Mouse (Mus musculus) forebrain, postnatal 0 days (tissue): ENCODE results near the gene Fam71e2. TPM values are rescaled to one million over a fixed set of nuclear protein-coding genes. Genes with fewer than 3 reads are reported as not detected.

Experiments used
- ATAC-seq: fragments of 200-750 bp; cut with Nextera tagmentation; 2 replicates; pipeline ENCODE4 v1.8.0; 2017; ENCODE audit warnings: mild to moderate bottlenecking, moderate library complexity
- DNase-seq: peaks from one replicate; pipeline ENCODE4 v3.0.0-alpha.2; 2015
- H3K27ac ChIP-seq: fragments of 300-500 bp; sonication (generic); 2 replicates; pipeline ENCODE4 v1.5.1; 2014; ENCODE audit warnings: low read depth, mild to moderate bottlenecking, antibody characterized with exemption, low read length, moderate library complexity, mixed read lengths
- H3K27me3 ChIP-seq: fragments of 300-500 bp; sonication (generic); 2 replicates; pipeline ENCODE4 v1.6.1; 2014; ENCODE audit warnings: mild to moderate bottlenecking, low read length, mixed read lengths; ENCODE audit not compliant: insufficient read depth
- H3K36me3 ChIP-seq: fragments of 300-500 bp; sonication (generic); 2 replicates; pipeline ENCODE4 v1.6.1; 2014; ENCODE audit warnings: mild to moderate bottlenecking, moderate library complexity; ENCODE audit not compliant: insufficient read depth
- H3K4me1 ChIP-seq: fragments of 300-500 bp; sonication (generic); 2 replicates; pipeline ENCODE4 v1.6.1; 2014; ENCODE audit warnings: antibody characterized with exemption; ENCODE audit not compliant: insufficient read depth
- H3K4me2 ChIP-seq: fragments of 300-500 bp; sonication (generic); 2 replicates; pipeline ENCODE4 v1.6.1; 2014; ENCODE audit warnings: low read depth, mild to moderate bottlenecking, moderate library complexity
- H3K4me3 ChIP-seq: fragments of 300-500 bp; sonication (generic); 2 replicates; pipeline ENCODE4 v1.5.1; 2014; ENCODE audit warnings: low read depth, low read length, mixed read lengths
- H3K9ac ChIP-seq: fragments of 300-500 bp; sonication (generic); 2 replicates; pipeline ENCODE4 v1.6.1; 2014; ENCODE audit warnings: mild to moderate bottlenecking
- H3K9me3 ChIP-seq: fragments of 300-500 bp; sonication (generic); 2 replicates; pipeline ENCODE4 v1.6.1; 2016; ENCODE audit warnings: low read length
- CTCF ChIP-seq: sonication (generic); IDR thresholded peaks from 2 replicates; pipeline ENCODE4 v1.5.1; 2016; ENCODE audit warnings: antibody characterized with exemption, control low read depth, low read depth
- WGBS: fragments of 180-500 bp; shearing (Covaris S2); extraction: QIAGEN DNeasy Blood & Tissue Kit; methylation state at CpG from one replicate; pipeline ENCODE4 v1.1.7; 2014; 5-methylcytosine and 5-hydroxymethylcytosine counted together
- polyA plus RNA-seq: library from polyadenylated mRNA; unstranded; fragments of >200 nt; fragmentation: Nextera tagmentation; extraction: Ambion mirVana; gene quantifications from 2 replicates; pipeline ENCODE4 v1.2.1, GENCODE M21; 2015
- total RNA-seq: library from RNA; depleted of rRNA; stranded (reverse); fragments of >200 nt; gene quantifications from 2 replicates; pipeline ENCODE4 v1.2.3, GENCODE M21; 2014

Fam71e2 gene
- total and polyA plus RNA-seq, 2 experiments from 2014 or later, result not detected

DNA sequence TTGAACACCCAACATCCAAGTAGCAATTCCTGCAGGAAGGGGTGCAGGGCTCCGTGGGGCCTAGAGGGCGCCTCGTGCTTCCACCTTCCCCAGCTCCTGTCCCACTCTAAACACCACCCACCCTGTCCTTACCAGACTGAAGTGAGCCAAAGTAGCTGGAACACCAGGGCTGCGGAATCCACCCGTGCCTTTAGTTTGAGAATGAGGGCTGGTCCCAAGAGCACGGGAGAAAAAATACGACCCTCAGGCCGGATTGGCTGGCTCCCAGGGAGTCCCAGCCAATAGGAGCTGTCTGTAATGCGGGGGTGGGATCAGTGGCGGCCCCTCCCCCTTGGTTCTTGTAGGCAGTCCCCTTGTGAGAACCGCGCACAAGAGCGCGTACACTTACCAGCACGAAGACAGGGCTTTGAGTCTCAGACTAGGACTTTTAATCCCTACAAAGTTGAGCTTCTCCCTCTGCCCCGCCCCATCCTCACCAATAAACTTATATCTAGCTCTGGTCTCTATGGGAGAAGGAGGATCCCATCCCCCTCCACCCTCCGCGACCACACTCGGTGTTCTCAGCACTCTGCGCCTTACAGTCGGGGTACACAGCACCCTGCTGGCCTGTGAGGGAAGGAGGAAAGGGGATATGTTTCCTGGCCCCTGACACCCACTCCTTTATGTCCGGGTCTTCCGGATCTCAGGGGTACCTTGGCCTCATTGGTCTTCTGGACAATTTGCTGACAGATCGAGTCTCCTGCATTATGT, 18.1 kb downstream of the Fam71e2 start, which contains the start of gene Cox6b2:
TSS of gene Cox6b2 (minus strand) at position 274 of the 750 bp plus-strand sequence.
- H3K27ac ChIP-seq, result no peak within 1 kb of the TSS
- WGBS, result 4% methylated on average over 24 of the region's 24 CpGs

DNA sequence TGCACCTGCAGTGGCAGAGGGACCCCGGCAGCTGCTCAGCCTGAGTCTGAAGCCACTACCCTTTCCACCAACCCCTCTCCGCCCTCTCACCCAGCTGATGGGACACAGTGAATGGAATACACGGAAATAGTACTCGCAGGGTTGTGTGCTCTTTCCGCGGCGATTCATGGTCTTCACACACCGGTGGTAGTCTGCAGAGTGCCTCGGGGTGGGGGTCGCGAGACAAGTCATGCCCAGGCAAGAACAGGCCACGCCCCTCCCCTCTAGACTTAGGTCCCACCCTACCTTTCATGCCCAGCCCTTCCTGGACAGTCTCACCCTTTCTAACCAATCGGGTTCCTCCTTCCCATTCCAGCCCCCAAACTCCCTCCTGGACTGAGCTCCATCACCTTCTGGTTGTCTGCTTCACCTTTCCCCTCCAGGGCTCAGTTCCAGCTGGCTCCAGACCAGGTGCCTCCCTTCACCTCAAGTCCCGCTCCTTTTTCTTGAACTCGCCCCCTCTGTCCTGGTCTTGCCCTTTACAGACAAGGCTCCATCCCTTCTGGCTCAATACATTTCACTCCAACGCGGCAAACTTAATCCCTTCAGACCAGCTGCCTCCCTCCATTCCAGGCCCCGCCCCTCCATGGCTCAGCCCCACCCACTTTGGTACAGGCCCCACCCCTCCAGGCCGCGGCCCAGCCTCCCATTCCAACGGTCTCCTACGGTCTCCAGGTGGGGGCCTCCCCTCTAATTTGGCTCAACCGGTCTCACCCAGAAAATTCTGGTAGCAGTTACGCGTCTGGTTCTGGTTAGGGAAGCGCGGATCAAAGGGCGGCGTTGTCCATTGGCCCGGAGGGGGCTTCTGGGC, 18.9 kb downstream of the Fam71e2 start:
- Histone ChIP-seq H3K4me1 (no peaks in the 10 kb centered on the region), H3K4me3 (peak overlapping the region; percentile 20), H3K9ac (peak overlapping the region; percentile 14; the same call in 1 of the 2 replicates), H3K36me3 (no peaks in the 10 kb centered on the region), H3K9me3 (no peaks in the 10 kb centered on the region), H3K4me2 (peak overlapping the region; percentile 48), H3K27ac (no peak overlapping the region), H3K27me3 (no peaks in the 10 kb centered on the region)
- no peak for TF ChIP-seq CTCF
- 2% methylated on average over 30 of the region's 30 CpGs for WGBS
- ATAC-seq (peak; percentile 42), DNase-seq (no peak)

More for the DNA sequence above, 18.1 kb downstream of the Fam71e2 start, which contains the start of gene Cox6b2:
- Histone ChIP-seq H3K4me1 (no peaks in the 10 kb centered on the region), H3K9me3 (no peaks in the 10 kb centered on the region), H3K27me3 (no peaks in the 10 kb centered on the region), H3K36me3 (no peaks in the 10 kb centered on the region), H3K4me2 (peak within 1 kb of the TSS; percentile 48), H3K4me3 (peak within 1 kb of the TSS; percentile 20), H3K9ac (peak within 1 kb of the TSS; percentile 14)
- TF ChIP-seq CTCF, result 0 out of 2 replicates have a peak, but pooled peaks have one; percentile 13
- ATAC-seq, result peak; percentile 94
- DNase-seq, result peak; percentile 84

DNA sequence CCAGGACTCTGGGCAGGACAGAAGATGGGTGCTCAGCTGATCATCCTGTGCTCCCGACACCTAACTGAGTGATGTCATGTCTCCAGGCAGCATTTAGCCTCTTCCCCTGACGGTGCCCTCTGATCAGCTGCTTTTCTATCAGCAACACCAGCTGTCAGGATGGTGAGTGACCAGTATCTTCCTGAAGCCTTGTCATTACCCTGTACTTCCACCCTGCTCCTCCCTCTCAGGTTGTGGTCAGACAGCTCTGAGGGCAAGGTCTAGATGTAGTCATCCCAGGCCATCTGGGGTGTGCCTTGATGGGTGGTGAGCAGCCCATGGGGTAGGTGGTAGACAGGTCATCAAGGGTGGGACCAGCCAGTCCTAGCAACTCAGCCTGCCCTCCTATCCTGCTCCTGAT, 21.9 kb downstream of the Fam71e2 start:
- Histone ChIP-seq H3K27me3 (no peaks in the 10 kb centered on the region), H3K27ac (no peak overlapping the region), H3K4me1 (no peaks in the 10 kb centered on the region), H3K9ac (no peak overlapping the region), H3K9me3 (no peaks in the 10 kb centered on the region), H3K4me2 (no peak overlapping the region), H3K4me3 (no peak overlapping the region), H3K36me3 (peaks cover 18% of the 10 kb centered on the region)
- ATAC-seq (no peak), DNase-seq (no peak)
- 90% methylated on average over 2 of the region's 2 CpGs for WGBS
- TF ChIP-seq CTCF, result no peak

DNA sequence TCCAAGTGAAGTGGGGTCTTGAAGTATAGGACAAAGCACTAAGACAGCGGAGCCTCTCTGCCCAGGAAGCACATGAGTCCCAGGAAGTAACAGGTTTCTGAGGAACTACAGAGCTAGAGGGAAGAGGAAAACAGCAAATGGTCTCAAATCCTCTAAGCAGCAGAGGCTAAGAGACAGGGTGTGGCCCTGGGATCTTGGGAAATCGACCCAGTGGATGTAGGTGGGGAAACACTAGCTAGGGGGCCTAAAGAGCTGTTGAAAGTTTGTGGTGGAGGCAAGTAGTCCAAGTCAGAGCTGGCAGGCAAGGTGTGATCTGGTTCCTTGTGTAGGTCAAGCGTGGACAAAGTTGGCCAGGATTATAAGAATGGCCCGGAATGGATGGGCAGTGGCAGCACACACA, 22.8 kb downstream of the Fam71e2 start:
- no peaks in the 10 kb centered on the region for H3K27me3 ChIP-seq
- no peak overlapping the region for H3K4me2 ChIP-seq
- no peak overlapping the region for H3K4me3 ChIP-seq
- H3K4me1 ChIP-seq, result no peaks in the 10 kb centered on the region
- H3K27ac ChIP-seq, result no peak overlapping the region
- 83% methylated on average over 4 of the region's 4 CpGs for WGBS
- ATAC-seq (no peak), DNase-seq (no peak)
- H3K9ac ChIP-seq, result no peak overlapping the region
- peaks cover 18% of the 10 kb centered on the region for H3K36me3 ChIP-seq
- TF ChIP-seq CTCF, result no peak
- H3K9me3 ChIP-seq, result no peaks in the 10 kb centered on the region

DNA sequence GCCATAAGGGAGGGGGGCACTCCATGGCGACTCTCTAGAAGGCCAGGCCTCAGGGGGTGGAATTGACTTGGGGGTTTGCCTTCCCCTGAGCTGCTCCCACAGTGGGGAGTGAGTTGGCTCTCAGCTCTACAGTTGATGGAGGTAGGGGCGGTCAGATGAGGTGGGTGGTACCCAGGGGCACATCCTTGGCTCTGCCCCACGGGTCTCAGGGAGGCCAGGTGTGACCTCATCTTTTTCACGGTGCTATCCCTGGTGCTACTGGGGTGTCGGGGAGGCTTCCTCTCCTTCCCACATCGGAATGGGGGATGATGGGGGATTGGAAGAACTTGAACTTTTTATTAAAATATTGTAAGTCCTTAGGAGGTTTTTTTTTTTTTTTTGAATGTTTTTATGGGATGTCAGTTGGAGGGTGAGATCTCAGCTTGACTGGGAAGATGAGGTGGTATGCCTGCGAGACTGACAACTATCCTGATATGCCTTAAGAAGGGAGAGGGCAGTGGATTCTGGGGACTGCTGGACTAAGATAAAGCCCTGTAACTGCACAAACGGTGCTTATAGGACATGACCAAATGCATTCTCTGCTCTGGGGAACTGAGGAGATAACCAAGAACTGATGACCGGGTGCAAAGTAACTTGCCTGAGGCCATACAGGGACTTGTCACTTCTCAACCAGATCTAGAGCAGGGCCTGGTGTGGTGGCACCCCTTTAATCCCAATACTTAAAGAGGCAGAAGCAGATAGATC, 23.8 kb downstream of the Fam71e2 start:
- 80% methylated on average over 9 of the region's 9 CpGs for WGBS
- Histone ChIP-seq H3K27me3 (no peaks in the 10 kb centered on the region), H3K4me3 (no peak overlapping the region), H3K9ac (no peak overlapping the region), H3K36me3 (peaks cover 18% of the 10 kb centered on the region), H3K4me1 (no peaks in the 10 kb centered on the region), H3K9me3 (no peaks in the 10 kb centered on the region), H3K4me2 (no peak overlapping the region), H3K27ac (no peak overlapping the region)
- no peak for DNase-seq
- no peak for ATAC-seq
- TF ChIP-seq CTCF, result no peak

DNA sequence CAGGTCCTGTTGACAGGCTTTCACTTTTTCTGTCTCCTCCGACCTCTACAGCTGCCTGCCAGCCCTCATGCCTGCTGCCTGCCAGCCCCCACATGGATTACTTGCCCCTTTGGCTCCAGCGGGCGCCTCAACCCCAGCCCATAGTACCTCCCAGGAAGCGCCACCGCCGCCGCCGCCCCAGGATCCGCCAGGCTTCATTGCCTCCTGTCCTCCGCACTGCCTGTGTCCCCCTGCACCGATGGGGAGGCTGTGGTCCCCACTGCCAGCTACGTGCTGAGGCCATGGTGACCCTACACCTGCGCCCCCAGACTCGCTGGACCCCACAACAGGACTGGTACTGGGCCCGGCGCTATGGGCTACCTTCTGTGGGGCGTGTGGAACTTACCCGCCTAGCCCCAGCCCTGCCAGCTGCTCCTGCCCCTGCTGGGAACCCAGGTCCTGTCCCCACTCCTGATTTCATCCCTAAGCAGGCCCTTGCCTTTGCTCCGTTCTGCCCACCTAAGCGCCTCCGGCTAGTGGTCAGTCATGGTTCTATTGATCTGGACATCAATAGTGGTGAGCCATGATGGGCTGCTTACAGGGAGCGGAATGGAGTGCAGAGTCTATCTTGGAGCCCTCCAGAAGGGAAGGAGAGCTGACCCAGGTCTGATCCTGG, 24.6 kb downstream of the Fam71e2 start:
- DNase-seq, result no peak
- no peaks in the 10 kb centered on the region for H3K9me3 ChIP-seq
- 86% methylated on average over 22 of the region's 22 CpGs for WGBS

More for the DNA sequence above, 24.6 kb downstream of the Fam71e2 start:
- Histone ChIP-seq H3K27me3 (no peaks in the 10 kb centered on the region), H3K4me3 (no peak overlapping the region), H3K4me1 (peaks cover 7% of the 10 kb centered on the region; the same call in 1 of the 2 replicates), H3K4me2 (no peak overlapping the region), H3K27ac (no peak overlapping the region), H3K9ac (no peak overlapping the region), H3K36me3 (peaks cover 18% of the 10 kb centered on the region)
- ATAC-seq, result no peak
- no peak for TF ChIP-seq CTCF
